Mouse (Mus musculus) myocyte (in vitro differentiated cells): Measurements from ENCODE around the gene Fgl2. TPM values are rescaled to one million over a fixed set of nuclear protein-coding genes. Genes with fewer than 3 reads are reported as not detected.
A peak's percentile ranks its signal among the peaks of the same experiment; 100 is the strongest.

Experiments used
- H3K27me3 ChIP-seq: one replicate; pipeline ENCODE4 v1.6.1; 2011; ENCODE audit not compliant: control insufficient read depth, insufficient read depth, insufficient read length
- H3K36me3 ChIP-seq: one replicate; pipeline ENCODE4 v1.6.1; 2011; ENCODE audit not compliant: control insufficient read depth, insufficient read depth
- H3K4me2 ChIP-seq: one replicate; pipeline ENCODE4 v1.6.1; 2011; ENCODE audit warnings: low read depth, control low read depth
- H3K4me3 ChIP-seq: one replicate; pipeline ENCODE4 v1.5.1; 2011; ENCODE audit warnings: mild to moderate bottlenecking, control low read depth, moderate library complexity
- H3K79me2 ChIP-seq: one replicate; pipeline ENCODE4 v1.6.1; 2011; ENCODE audit not compliant: control insufficient read depth, insufficient read depth
- H3ac ChIP-seq: one replicate; pipeline ENCODE4 v1.6.1; 2011; ENCODE audit not compliant: control insufficient read depth, insufficient read length
- CEBPB ChIP-seq: IDR thresholded peaks from 2 replicates; pipeline ENCODE4 v1.6.1; 2011; ENCODE audit warnings: mild to moderate bottlenecking, moderate library complexity; ENCODE audit not compliant: poor library complexity, insufficient read depth, severe bottlenecking
- E2F4 ChIP-seq: IDR thresholded peaks from one replicate; pipeline ENCODE4 v1.6.1; 2011; ENCODE audit warnings: mild to moderate bottlenecking, control low read depth, moderate library complexity; ENCODE audit not compliant: insufficient read depth
- MAX ChIP-seq: IDR thresholded peaks from one replicate; pipeline ENCODE4 v1.6.1; 2011; ENCODE audit warnings: low read depth, mild to moderate bottlenecking, control low read depth
- MYOD1 ChIP-seq, 3 experiments: IDR thresholded peaks; one replicate each; pipeline ENCODE4 v1.6.1; 2011; ENCODE audit warnings: control low read depth in 2 of 3, low read depth in 2 of 3, mild to moderate bottlenecking in 2 of 3, moderate library complexity in 1 of 3; ENCODE audit not compliant: insufficient read length in 2 of 3, control insufficient read depth in 1 of 3
- MYOG ChIP-seq, 3 experiments: IDR thresholded peaks; one replicate each; pipeline ENCODE4 v1.6.1; 2011; ENCODE audit warnings: control low read depth in 2 of 3, low read depth in 2 of 3, mild to moderate bottlenecking in 2 of 3; ENCODE audit not compliant: insufficient read length in 2 of 3, control insufficient read depth in 1 of 3, insufficient read depth in 1 of 3
- POLR2A ChIP-seq: IDR thresholded peaks from one replicate; pipeline ENCODE4 v1.6.1; 2011; ENCODE audit warnings: low read depth, mild to moderate bottlenecking, control low read depth, moderate library complexity; ENCODE audit not compliant: insufficient read length
- POLR2AphosphoS2 ChIP-seq: IDR thresholded peaks from one replicate; pipeline ENCODE4 v1.6.1; 2011; ENCODE audit warnings: low read depth, control low read depth; ENCODE audit not compliant: insufficient read length
- REST ChIP-seq: IDR thresholded peaks from one replicate; pipeline ENCODE4 v1.6.1; 2011; ENCODE audit warnings: mild to moderate bottlenecking, control low read depth, moderate library complexity; ENCODE audit not compliant: insufficient read depth, insufficient read length
- SRF ChIP-seq: IDR thresholded peaks from one replicate; pipeline ENCODE4 v1.6.1; 2011; ENCODE audit warnings: low read depth; ENCODE audit not compliant: control insufficient read depth, insufficient read length
- TCF12 ChIP-seq: IDR thresholded peaks from one replicate; pipeline ENCODE4 v1.6.1; 2011; ENCODE audit warnings: mild to moderate bottlenecking, control low read depth; ENCODE audit not compliant: poor library complexity, insufficient read depth, severe bottlenecking
- TCF3 ChIP-seq: IDR thresholded peaks from one replicate; pipeline ENCODE4 v1.6.1; 2011; ENCODE audit warnings: low read depth, control low read depth; ENCODE audit not compliant: insufficient read length
- USF1 ChIP-seq: IDR thresholded peaks from one replicate; pipeline ENCODE4 v1.6.1; 2011; ENCODE audit warnings: low read depth, mild to moderate bottlenecking, control low read depth, moderate library complexity
- polyA plus RNA-seq: library from polyadenylated mRNA; unstranded; fragments of >200 nt; fragmentation: generic; extraction: Trizol; gene quantifications from one replicate; pipeline ENCODE4 v1.2.1, GENCODE M21; 2012; ENCODE audit warnings: missing spikeins

Gene Fgl2
- 0.04 TPM for polyA plus RNA-seq

GRCm38 (mm10) chr5:21372493-21373179 lies at the start of gene Fgl2:
Fgl2 (plus strand) TSS chr5:21372642.
- Histone ChIP-seq H3K36me3 (no peaks in the 10 kb centered on the region), H3K79me2 (no peaks in the 10 kb centered on the region), H3ac (no peak within 1 kb of the TSS), H3K4me3 (no peak within 1 kb of the TSS), H3K4me2 (peak within 1 kb of the TSS; percentile 61), H3K27me3 (peaks cover 12% of the 10 kb centered on the region)
- TF ChIP-seq POLR2AphosphoS2 (no peak), E2F4 (no peak), MAX (no peak), MYOD1 (IDR thresholded peaks at IDR 0.05; ENCODE audit: control insufficient read depth in 1 of 3, insufficient read length in 2 of 3, low read depth in 2 of 3) (no peak), USF1 (no peak)

GRCm38 (mm10) chr5:21326494-21326893 lies 45.9 kb upstream of the Fgl2 start:
- H3K36me3 ChIP-seq, result no peaks in the 10 kb centered on the region
- H3K79me2 ChIP-seq, result no peaks in the 10 kb centered on the region
- H3K4me2 ChIP-seq, result no peak overlapping the region
- peaks cover 15% of the 10 kb centered on the region for H3K27me3 ChIP-seq
- TF ChIP-seq MYOD1 (IDR thresholded peaks at IDR 0.05; ENCODE audit: control insufficient read depth in 1 of 3, insufficient read length in 2 of 3, low read depth in 2 of 3) (no peak), CEBPB (no peak), SRF (no peak), POLR2AphosphoS2 (no peak), REST (no peak), TCF12 (no peak), USF1 (no peak), MYOG (IDR thresholded peaks at IDR 0.05; ENCODE audit: control insufficient read depth in 1 of 3, insufficient read depth in 1 of 3, insufficient read length in 2 of 3, low read depth in 2 of 3) (no peak), POLR2A (no peak), TCF3 (no peak)
- no peak overlapping the region for H3ac ChIP-seq
- H3K4me3 ChIP-seq, result no peak overlapping the region

GRCm38 (mm10) chr5:21328560-21328959 lies 43.9 kb upstream of the Fgl2 start:
- Histone ChIP-seq H3K4me2 (no peak overlapping the region), H3K27me3 (peaks cover 15% of the 10 kb centered on the region), H3ac (no peak overlapping the region), H3K4me3 (no peak overlapping the region), H3K79me2 (no peaks in the 10 kb centered on the region), H3K36me3 (no peaks in the 10 kb centered on the region)
- TF ChIP-seq SRF (no peak), MAX (no peak), MYOG (IDR thresholded peaks at IDR 0.05; ENCODE audit: control insufficient read depth in 1 of 3, insufficient read depth in 1 of 3, insufficient read length in 2 of 3, low read depth in 2 of 3) (no peak), TCF3 (no peak), POLR2A (no peak), TCF12 (no peak), USF1 (no peak), POLR2AphosphoS2 (no peak), E2F4 (no peak), CEBPB (no peak), MYOD1 (IDR thresholded peaks at IDR 0.05; ENCODE audit: control insufficient read depth in 1 of 3, insufficient read length in 2 of 3, low read depth in 2 of 3) (no peak), REST (no peak)

GRCm38 (mm10) chr5:21329672-21330665 lies 42.5 kb upstream of the Fgl2 start:
- no peak for TF ChIP-seq E2F4
- no peak for TF ChIP-seq MYOD1 (IDR thresholded peaks at IDR 0.05; ENCODE audit: control insufficient read depth in 1 of 3, insufficient read length in 2 of 3, low read depth in 2 of 3)
- TF ChIP-seq USF1, result no peak
- TF ChIP-seq TCF12, result no peak
- TF ChIP-seq TCF3, result no peak
- TF ChIP-seq POLR2AphosphoS2, result no peak
- no peak for TF ChIP-seq POLR2A
- no peak for TF ChIP-seq MAX
- TF ChIP-seq REST, result no peak
- TF ChIP-seq SRF, result no peak
- TF ChIP-seq MYOG (IDR thresholded peaks at IDR 0.05; ENCODE audit: control insufficient read depth in 1 of 3, insufficient read depth in 1 of 3, insufficient read length in 2 of 3, low read depth in 2 of 3), result no peak
- TF ChIP-seq CEBPB, result no peak
- no peaks in the 10 kb centered on the region for H3K79me2 ChIP-seq
- no peaks in the 10 kb centered on the region for H3K36me3 ChIP-seq
- H3ac ChIP-seq, result no peak overlapping the region
- H3K27me3 ChIP-seq, result peaks cover 15% of the 10 kb centered on the region
- H3K4me3 ChIP-seq, result no peak overlapping the region
- peak overlapping the region; percentile 6 for H3K4me2 ChIP-seq
